7 mouse cellular contexts compared by ENCODE assay signal in genomic region chrX:13281329-13282088, GRCm38 (mm10). TPM values are rescaled to one million over a fixed set of nuclear protein-coding genes. Genes with fewer than 3 reads are reported as not detected.
A peak's percentile ranks its signal among the peaks of the same experiment; 100 is the strongest.
DNase-seq lines count a peak whose midpoint lies in the region; ATAC-seq and TF ChIP-seq lines count a peak whose summit lies in the region.

No protein-coding gene starts in this region.

- ATAC-seq in limb, embryonic 11.5 days (ENCODE audit: insufficient number of reproducible peaks, low FRiP score, low TSS enrichment, low read depth) = peak; percentile 75
- ATAC-seq in midbrain, embryonic 12.5 days (ENCODE audit: low FRiP score, low read depth) = peak; percentile 76

- DNase-seq in adrenal gland, postnatal 10 days = peak; percentile 77
- DNase-seq in embryo, embryonic 9.5 days (ENCODE audit: extremely low spot score) = peak; percentile 76
- peak; percentile 97 for DNase-seq in heart, adult 11 months
- DNase-seq in kidney, adult 18-20 months = peak; percentile 88
- DNase-seq in limb, embryonic 11.5 days (ENCODE audit: low spot score) = peak; percentile 80

- no peaks in the 10 kb centered on the region for H3K9me3 ChIP-seq in limb, embryonic 11.5 days (ENCODE audit: control insufficient read depth, low read length)
- H3K9me3 ChIP-seq in midbrain, embryonic 12.5 days = no peaks in the 10 kb centered on the region

- H3K4me2 ChIP-seq in limb, embryonic 11.5 days (ENCODE audit: low read depth, severe bottlenecking) = peak overlapping the region; percentile 67; the same call in 1 of the 2 replicates
- H3K4me2 ChIP-seq in midbrain, embryonic 12.5 days (replicated peaks) = peak overlapping the region; percentile 72

- TF ChIP-seq CTCF in small intestine, adult 2 months (IDR thresholded peaks at IDR 0.05; ENCODE audit: extremely low read depth, insufficient read length, insufficient replicate concordance, low read depth, low read length) = no peak

- peak overlapping the region; percentile 88 for H3K4me3 ChIP-seq in limb, embryonic 11.5 days (ENCODE audit: low read depth, low read length)
- H3K4me3 ChIP-seq in midbrain, embryonic 12.5 days = peak overlapping the region; percentile 84
- peak overlapping the region; percentile 100 for H3K4me3 ChIP-seq in small intestine, adult 2 months (ENCODE audit: low read depth, low read length)

- peak overlapping the region; percentile 100 for H3K9ac ChIP-seq in limb, embryonic 11.5 days (ENCODE audit: low read length)
- H3K9ac ChIP-seq in midbrain, embryonic 12.5 days (replicated peaks) = peak overlapping the region; percentile 96

- H3K27me3 ChIP-seq in limb, embryonic 11.5 days (ENCODE audit: control insufficient read depth, insufficient read depth, low read length) = no peaks in the 10 kb centered on the region
- H3K27me3 ChIP-seq in midbrain, embryonic 12.5 days = no peaks in the 10 kb centered on the region
- H3K27me3 ChIP-seq in small intestine, adult 2 months (ENCODE audit: control insufficient read depth, insufficient read depth, low read length) = no peaks in the 10 kb centered on the region

- H3K27ac ChIP-seq in limb, embryonic 11.5 days (replicated peaks; ENCODE audit: low read depth, low read length) = peak overlapping the region; percentile 99
- peak overlapping the region; percentile 98 for H3K27ac ChIP-seq in midbrain, embryonic 12.5 days (replicated peaks)
- peak overlapping the region; percentile 100 for H3K27ac ChIP-seq in small intestine, adult 2 months (ENCODE audit: insufficient read depth, low read depth, low read length)

- 1% methylated on average over 44 of the region's 89 CpGs for WGBS in limb, embryonic 11.5 days
- 1% methylated on average over 54 of the region's 89 CpGs for WGBS in midbrain, embryonic 12.5 days
- 1% methylated on average over 84 of the region's 89 CpGs for WGBS in small intestine, adult 2 months

- peaks cover 2% of the 10 kb centered on the region; the same call in 1 of the 2 replicates for H3K4me1 ChIP-seq in limb, embryonic 11.5 days (ENCODE audit: control insufficient read depth, insufficient read depth, low read length)
- H3K4me1 ChIP-seq in midbrain, embryonic 12.5 days = peaks cover 17% of the 10 kb centered on the region
- H3K4me1 ChIP-seq in small intestine, adult 2 months (ENCODE audit: control insufficient read depth, insufficient read depth, insufficient read length, low read length) = no peaks in the 10 kb centered on the region

- H3K36me3 ChIP-seq in limb, embryonic 11.5 days (ENCODE audit: control insufficient read depth, insufficient read depth, low read length) = 0 out of 2 replicates have a peak, but pooled peaks cover 3% of the 10 kb centered on the region
- H3K36me3 ChIP-seq in midbrain, embryonic 12.5 days = peaks cover 18% of the 10 kb centered on the region
- H3K36me3 ChIP-seq in small intestine, adult 2 months (ENCODE audit: control insufficient read depth, insufficient read depth, low read length) = peaks cover 15% of the 10 kb centered on the region

- TF ChIP-seq POLR2A in small intestine, adult 2 months (IDR thresholded peaks at IDR 0.05; ENCODE audit: low read depth, low read length) = no peak

RNA-seq across cellular contexts. Expression of gene Ddx3x, which starts 0.7 kb away (rescaled TPM):
- 100 to 1,000 TPM; 267 to 278 TPM for total RNA-seq in adrenal gland, postnatal 10 days (2021)
- 190 and 215 TPM in 2 replicates for polyA plus RNA-seq in limb, embryonic 11.5 days (2014; fragmentation: Nextera tagmentation; extraction: Ambion mirVana)
- polyA plus RNA-seq in midbrain, embryonic 12.5 days (2016; fragmentation: Nextera tagmentation; extraction: Ambion mirVana) = 175 and 179 TPM in 2 replicates
- 3.1 and 6.8 TPM in 2 replicates for polyA plus RNA-seq in small intestine, adult 2 months (2012; rRNA removed)

Comparison
In these comparisons a context has a peak if more than half of its experiments do, and no peak if none do; other contexts are left out.
1. Peak in every context shown above with its lines: DNase-seq, ATAC-seq, H3K4me3 ChIP-seq and H3K27ac ChIP-seq.
2. RNA of gene Ddx3x, which starts 0.7 kb away (polyA plus RNA-seq): 190 to 215 TPM in limb, embryonic 11.5 days and 175 to 179 TPM in midbrain, embryonic 12.5 days; 3.1 to 6.8 TPM in small intestine, adult 2 months; every median in the first group is over 10 times any median in the second.